Mouse (Mus musculus) urinary bladder, postnatal 10 days (tissue): ENCODE data around the gene Adgrv1.

Experiments used
- DNase-seq: peaks from one replicate; pipeline ENCODE4 v3.0.0; 2022; ENCODE audit warnings: low spot score

The Adgrv1 gene

GRCm38 (mm10) chr13:81610349-81610748, 22.6 kb downstream of the Adgrv1 start:
- no peak for DNase-seq

- DNase-seq: no peak
Observed at GRCm38 (mm10) chr13:81606991-81607390, 26.0 kb downstream of the Adgrv1 start.

GRCm38 (mm10) chr13:81596910-81597607, 35.9 kb downstream of the Adgrv1 start:
- no peak for DNase-seq

- DNase-seq: no peak
Observed at GRCm38 (mm10) chr13:81578692-81579091, 54.3 kb downstream of the Adgrv1 start.

- no peak for DNase-seq
Observed at GRCm38 (mm10) chr13:81570241-81570821, 62.6 kb downstream of the Adgrv1 start.

- DNase-seq: no peak
Observed at GRCm38 (mm10) chr13:81550024-81550423, 82.9 kb downstream of the Adgrv1 start.

- no peak for DNase-seq
Observed at GRCm38 (mm10) chr13:81534916-81535315, 98.0 kb downstream of the Adgrv1 start.

GRCm38 (mm10) chr13:81526687-81527086, 106.3 kb downstream of the Adgrv1 start:
- no peak for DNase-seq

GRCm38 (mm10) chr13:81510142-81510541, 122.8 kb downstream of the Adgrv1 start:
- no peak for DNase-seq

GRCm38 (mm10) chr13:81497035-81497434, 135.9 kb downstream of the Adgrv1 start:
- no peak for DNase-seq

- no peak for DNase-seq
Observed at GRCm38 (mm10) chr13:81491971-81492370, 141.0 kb downstream of the Adgrv1 start.

GRCm38 (mm10) chr13:81486980-81487379, 146.0 kb downstream of the Adgrv1 start:
- no peak for DNase-seq

GRCm38 (mm10) chr13:81473750-81474149, 159.2 kb downstream of the Adgrv1 start:
- no peak for DNase-seq

GRCm38 (mm10) chr13:81466661-81467060, 166.3 kb downstream of the Adgrv1 start:
- no peak for DNase-seq

- DNase-seq: no peak
Observed at GRCm38 (mm10) chr13:81465794-81466193, 167.2 kb downstream of the Adgrv1 start.

GRCm38 (mm10) chr13:81449630-81450029, 183.3 kb downstream of the Adgrv1 start:
- no peak for DNase-seq

GRCm38 (mm10) chr13:81449198-81449597, 183.8 kb downstream of the Adgrv1 start:
- no peak for DNase-seq

- DNase-seq: no peak
Observed at GRCm38 (mm10) chr13:81441412-81441811, 191.5 kb downstream of the Adgrv1 start.

GRCm38 (mm10) chr13:81439390-81440025, 193.4 kb downstream of the Adgrv1 start:
- DNase-seq: peak; percentile 44

- DNase-seq: no peak
Observed at GRCm38 (mm10) chr13:81437088-81437487, 195.9 kb downstream of the Adgrv1 start.

- no peak for DNase-seq
Observed at GRCm38 (mm10) chr13:81426896-81427755, 205.8 kb downstream of the Adgrv1 start.

GRCm38 (mm10) chr13:81425111-81425510, 207.8 kb downstream of the Adgrv1 start:
- DNase-seq: no peak
